Mouse (Mus musculus): ENCODE results near the gene Kit.

DNA sequence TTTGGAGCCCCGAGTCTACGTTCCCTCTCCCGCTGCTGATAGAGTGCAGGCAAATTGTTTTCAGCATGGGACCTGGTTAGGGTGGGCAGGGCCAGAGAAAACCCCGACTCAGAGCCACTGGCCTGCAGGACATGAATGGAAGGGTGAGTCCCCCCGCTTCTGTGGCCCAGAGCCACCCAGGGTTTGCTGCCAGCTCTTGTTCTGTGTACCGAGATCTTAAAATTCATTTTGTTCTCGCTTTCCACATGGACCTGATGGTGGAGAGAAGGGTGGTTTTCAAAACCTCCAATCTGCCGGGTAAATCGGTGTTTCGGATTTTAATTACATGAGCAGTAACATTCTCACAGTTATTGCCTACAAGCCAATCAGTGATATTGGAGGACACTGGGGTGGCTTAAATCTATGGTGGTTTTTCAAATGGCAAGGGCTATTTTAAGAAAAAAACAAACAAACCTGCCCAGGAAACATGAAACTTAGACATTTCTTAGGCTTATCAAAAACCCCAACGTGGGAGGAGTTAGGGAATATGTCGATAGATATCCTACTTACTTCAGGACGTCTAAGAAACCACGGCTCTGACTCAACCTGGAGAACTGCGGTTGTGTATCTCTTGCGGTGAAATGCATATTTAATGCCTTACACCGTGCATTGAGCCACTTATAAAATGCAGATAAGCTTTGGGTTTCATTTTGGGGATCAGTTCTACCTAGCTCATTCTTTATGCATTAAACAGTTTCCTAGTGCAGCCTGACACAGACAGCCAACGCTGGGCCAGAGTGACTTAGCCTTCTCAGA lies 58.3 kb downstream of the Kit start:
- TF ChIP-seq CTCF (IDR thresholded peaks at IDR 0.05; ENCODE audit: control insufficient read depth, insufficient read depth, low read length) (no peak), POLR2A (IDR thresholded peaks at IDR 0.05; ENCODE audit: borderline replicate concordance, control insufficient read depth, low read depth, low read length) (no peak)
